Mouse (Mus musculus) thymus, postnatal 0 days (tissue): ENCODE measurements around the gene Spint2. TPM values are rescaled to one million over a fixed set of nuclear protein-coding genes. Genes with fewer than 3 reads are reported as not detected.

ENCODE experiments used
- DNase-seq: peaks from one replicate; pipeline ENCODE4 v3.0.0-alpha.2; 2015; ENCODE audit warnings: low spot score
- polyA plus RNA-seq: library from polyadenylated mRNA; unstranded; fragments of >200 nt; fragmentation: Nextera tagmentation; extraction: Ambion mirVana; gene quantifications from 2 replicates; pipeline ENCODE4 v1.2.1, GENCODE M21; 2015

The Spint2 gene
- polyA plus RNA-seq, 1 experiment from 2014 or later, result 608 TPM

GRCm38 (mm10) chr7:29282074-29282554 lies 402 bp upstream of the Spint2 start:
- no peak for DNase-seq

DNA sequence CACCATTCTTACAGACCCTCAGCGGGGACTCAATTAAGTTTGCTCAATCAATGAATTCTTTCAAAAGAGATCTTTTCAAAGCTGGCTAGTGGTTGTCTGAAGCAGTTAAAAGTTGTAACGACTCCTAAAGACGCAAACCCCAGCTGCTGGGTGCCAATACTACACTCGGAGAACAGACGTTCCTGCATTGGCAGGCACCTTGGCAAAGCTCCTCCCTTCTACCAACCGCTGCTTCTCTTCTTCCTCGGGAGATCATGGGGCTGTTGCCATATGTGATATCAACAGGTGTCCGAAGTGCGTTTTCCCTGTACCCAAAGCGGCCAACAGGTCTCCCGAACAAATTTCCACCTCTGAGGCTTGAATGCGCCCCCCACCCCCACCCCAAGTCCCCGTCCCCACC lies 911 bp downstream of the Spint2 start:
- DNase-seq, result peak; percentile 73

- no peak for DNase-seq
Measured at GRCm38 (mm10) chr7:29279924-29280323, 1.8 kb downstream of the Spint2 start.

GRCm38 (mm10) chr7:29279261-29279660 lies 2.5 kb downstream of the Spint2 start:
- DNase-seq, result peak; percentile 76

DNA sequence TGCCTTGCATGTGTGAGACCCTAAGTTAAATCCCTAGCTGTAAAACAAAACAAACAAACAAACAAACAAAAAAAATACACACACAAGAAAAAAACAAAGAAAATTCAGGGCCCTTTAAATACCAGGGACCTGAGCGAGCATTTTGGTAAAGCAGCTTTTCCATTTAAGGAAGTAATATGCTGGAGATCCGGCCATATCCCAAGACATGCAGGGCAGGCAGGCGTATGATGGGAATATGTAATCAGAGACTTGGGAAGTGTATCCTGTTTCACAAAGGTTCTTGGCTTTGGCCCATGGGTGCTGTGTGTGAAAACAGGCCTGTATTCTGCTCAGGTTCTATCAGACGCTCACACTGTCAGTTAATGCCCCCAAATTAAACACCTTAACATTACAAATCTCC lies 4.2 kb downstream of the Spint2 start:
- no peak for DNase-seq

GRCm38 (mm10) chr7:29276715-29277114 lies 5.0 kb downstream of the Spint2 start:
- no peak for DNase-seq

DNA sequence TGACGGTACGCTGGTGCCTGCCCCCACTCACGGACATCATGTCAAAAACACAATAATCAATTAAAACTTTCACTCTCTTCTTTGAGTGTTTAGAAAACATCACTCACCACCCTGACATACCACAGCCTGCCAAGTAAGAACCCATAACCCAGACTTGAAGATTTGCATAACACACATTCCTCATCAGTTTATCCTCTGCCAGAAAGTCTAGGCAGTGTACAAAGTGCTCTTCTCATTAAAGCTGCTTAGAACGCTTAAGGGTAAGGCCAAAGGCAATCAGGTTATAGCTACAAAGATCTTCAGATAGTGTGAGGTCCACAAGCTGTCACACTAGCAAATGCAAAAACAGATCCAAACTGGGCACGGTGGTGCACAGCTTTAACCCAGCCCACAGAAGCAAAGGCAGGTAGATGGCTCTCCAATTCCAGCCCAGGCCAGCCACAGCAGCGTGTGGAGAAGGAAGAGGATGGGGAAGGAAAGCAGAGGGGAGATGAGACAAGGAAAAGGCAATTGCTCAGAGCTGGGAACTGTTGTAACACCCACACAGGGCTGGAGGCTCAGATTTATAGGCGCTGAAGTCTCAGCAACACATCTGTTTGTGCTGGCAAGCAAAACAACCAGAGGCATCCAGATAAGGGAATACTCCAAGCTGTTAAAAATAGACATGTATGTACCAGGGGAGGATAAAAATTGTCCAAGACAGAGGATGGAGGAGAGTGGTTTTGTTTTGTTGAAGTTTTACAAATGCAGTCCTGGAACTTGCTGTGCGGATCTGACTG lies 9.8 kb downstream of the Spint2 start:
- DNase-seq, result no peak

DNA sequence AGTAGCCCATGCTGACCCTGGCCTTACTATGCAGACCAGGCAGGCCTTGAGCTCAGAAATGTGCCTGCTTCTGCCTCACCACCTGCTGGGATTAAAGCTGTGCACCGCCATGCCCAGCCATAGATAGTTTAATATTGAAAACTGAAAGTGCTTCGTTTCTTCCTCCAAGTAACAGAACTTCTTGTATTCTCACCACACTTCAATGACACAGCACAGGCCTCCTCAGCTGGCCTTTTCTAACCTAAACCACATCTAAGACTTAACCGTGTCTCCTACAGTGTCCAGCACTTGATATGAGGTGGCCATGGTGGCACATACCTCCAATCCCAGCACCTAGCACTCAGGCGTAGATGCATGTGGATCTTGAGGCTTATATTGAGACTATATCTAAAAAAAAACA lies 11.3 kb downstream of the Spint2 start:
- no peak for DNase-seq

DNA sequence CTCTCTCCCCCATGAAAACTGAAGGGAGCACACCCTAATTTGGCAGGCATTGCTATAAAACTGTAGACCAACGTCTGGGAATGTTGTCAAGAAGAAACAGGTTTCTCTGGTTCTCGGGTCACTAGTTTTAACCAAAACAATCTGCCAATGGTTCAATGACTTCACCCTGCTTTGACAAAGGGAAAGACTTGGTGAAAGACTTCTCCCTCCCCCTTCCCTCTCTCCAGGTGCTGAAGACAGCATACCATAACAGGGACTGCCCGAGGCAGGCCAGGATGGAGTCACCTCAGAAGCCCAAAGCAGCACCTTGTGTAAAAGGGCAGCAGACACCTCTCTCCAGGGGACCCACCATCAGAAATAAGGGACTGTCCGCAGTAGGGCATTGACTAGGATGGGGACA lies 14.8 kb downstream of the Spint2 start:
- DNase-seq, result no peak

GRCm38 (mm10) chr7:29265636-29266035 lies 16.1 kb downstream of the Spint2 start:
- DNase-seq, result no peak

DNA sequence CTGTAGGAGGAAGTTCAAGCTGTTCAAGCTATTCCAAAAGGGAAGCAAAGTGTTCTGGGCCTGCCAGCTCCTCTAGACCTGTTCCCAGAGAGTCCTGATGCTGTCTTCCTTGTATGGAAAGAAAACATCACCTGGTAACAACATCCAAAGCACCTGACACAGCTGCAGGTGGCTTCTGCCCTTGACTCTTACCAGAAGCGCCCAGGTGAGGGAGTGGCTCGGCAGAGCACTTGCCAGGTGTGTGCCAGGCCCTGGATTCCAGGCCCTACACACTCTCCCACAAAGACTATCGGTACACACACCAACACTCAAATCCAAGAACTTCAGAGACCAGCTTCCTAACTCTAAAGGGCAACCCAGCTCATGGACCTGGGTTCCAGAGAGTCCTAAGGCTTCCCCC lies 17.9 kb downstream of the Spint2 start:
- no peak for DNase-seq

- DNase-seq, result no peak
Measured at GRCm38 (mm10) chr7:29262151-29262550, 19.6 kb downstream of the Spint2 start.

DNA sequence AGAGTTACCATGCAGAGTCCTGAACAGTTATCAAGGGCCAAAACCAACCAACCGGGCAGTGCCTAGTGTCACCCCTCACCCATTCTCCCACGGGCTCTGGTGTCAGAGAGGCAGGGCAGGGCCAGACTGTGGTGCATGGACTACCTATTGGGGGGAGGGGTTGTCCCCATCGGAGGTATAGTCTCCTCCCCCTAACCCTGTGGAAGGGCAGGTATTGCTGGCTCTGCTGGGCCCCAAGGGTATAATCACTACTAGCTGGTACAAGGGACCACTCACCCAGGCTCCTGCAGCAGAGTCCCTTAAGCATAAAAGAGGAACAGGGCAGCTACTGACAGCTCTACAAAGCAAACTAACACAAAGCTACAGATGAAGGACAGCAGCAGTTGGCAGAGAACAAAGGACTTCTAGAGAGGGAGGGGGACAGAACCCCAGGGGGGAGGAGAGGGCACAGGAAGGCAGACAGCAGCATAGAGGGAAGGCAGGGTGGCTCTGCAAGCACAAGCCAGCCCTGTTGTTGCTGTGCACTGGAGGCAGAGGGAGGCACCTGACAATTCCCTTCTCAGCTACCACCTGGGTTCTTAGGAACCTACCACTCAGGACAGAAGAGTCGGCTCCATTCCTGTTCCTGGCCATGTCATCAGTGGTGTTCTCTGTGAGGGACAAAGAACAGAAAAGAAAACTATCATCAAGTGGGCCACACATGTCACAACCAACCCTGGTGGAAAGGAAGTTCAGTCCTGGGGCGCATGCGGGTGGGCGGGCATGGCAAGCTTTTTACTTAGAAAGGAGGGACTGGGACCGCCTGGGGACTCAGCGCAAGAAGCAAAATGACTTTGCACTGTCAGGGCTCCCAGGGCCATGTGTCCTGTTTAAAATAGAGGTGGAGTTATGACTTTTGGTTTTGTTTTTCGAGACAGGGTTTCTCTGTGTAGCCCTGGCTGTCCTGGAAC lies 21.7 kb downstream of the Spint2 start:
- peak; percentile 67 for DNase-seq

DNA sequence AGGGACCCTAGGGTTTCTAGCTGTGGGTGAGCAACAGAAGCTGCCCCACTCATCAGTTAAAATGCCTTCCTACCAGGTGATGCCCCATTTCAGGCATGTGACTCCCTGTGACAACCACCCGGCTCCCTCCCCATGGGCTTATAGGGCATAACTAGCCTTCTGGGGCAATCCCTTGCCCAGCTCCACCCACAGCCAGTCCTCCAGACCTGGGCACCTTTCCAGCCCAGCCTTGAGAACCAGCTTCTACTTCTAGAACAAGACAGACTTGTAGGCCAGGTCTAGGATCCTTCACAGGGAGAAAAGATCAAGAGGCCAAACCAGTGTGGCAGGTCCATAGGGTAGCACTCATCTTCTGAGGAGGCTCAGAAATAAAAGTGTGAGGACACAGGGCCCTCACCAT lies 24.3 kb downstream of the Spint2 start:
- no peak for DNase-seq

DNA sequence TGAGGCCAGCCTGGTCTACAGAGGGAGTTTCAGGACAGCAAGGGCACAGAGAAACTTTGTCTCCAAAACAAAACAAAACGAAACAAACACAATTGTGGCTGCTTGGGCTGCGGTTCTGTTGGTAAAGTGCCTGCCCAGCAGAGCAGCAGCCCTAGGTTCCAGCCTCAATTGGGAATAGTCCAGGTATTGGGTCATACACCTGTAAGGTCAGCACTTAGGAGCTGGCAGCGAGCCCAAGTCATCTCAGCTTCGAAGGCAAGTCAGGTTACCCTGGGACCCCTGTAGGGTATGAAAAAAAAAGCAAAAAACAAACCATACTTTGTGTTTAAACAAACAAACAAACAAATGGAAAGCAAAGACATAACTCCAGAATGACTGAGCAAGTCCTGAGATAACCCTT lies 25.8 kb downstream of the Spint2 start:
- DNase-seq, result no peak

- no peak for DNase-seq
Measured at GRCm38 (mm10) chr7:29253842-29254241, 27.9 kb downstream of the Spint2 start.

GRCm38 (mm10) chr7:29251166-29251565 lies 30.5 kb downstream of the Spint2 start:
- DNase-seq, result peak; percentile 74

DNA sequence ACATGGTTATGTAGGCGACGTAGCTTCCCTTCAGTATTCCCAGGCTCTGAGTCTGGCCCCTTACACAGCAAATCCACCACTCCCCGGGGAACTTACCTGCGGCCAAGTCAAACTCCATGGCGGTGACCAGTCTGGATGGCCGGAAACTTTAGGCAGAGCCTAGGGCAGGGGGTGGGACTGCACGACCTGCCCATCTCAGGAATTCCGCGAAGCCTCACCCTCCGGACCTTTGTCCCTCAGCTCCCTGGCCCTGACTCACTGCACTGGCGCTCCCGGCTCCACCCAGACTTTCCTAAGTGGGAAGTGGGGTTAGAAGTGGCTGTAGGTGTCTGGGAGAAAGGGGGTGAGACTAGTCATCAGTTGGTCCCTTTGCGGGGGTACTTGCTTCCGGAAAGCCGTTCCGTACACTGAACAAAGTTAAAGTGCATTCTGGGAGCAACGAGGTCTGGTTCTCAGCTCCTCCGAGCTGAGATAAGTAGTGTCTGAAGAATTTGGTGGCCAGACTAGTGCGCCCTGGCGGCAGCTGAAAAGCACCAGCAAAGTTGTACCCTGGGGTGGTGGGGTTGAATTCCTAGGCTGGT lies 33.4 kb downstream of the Spint2 start, which contains the start of gene 2200002D01Rik:
Gene 2200002D01Rik (minus strand): TSS at position 206 of the 581 bp plus-strand sequence.
- peak; percentile 52 for DNase-seq

DNA sequence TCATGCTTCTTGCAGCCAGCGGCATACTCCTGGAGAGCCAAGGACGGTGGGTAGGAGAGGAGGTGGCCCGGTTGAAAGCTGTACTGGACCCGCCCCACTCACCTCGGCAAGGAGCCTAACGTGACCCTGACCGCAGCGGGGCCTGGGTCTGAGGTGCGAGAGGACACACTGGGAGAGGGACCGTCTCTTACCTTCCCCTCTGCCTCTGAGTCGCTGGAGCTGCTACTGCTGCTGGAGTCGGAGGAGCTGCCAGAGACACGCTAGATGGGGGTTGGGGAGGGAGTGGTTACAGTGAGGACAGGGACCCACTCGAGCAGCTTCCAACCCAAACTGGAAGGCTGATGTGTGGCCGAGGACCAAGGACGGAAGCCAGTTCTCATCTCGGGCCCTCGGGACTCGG lies 34.0 kb downstream of the Spint2 start:
- no peak for DNase-seq

DNA sequence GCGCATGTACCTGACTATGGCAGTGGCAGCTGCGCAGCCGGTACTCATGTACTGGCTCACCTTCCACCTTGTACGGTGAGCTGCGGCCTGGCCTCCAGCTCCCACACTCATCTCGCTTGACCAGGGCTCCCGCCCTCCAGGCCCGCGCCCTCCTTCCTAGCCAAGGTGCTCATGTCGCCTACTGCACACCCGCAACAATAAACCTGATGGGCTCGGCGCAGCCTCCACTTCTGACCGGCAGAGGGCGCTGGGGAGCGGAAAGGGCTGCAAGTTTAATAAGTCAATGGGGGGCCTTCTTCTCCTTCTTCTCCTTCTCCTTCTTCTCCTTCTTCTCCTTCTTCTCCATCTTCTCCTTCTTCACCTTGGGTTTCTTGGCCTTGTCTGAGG lies 34.4 kb downstream of the Spint2 start:
- peak; percentile 83 for DNase-seq

GRCm38 (mm10) chr7:29246619-29247313 lies 34.9 kb downstream of the Spint2 start:
- no peak for DNase-seq
